Mouse (Mus musculus): ENCODE data around the gene Agpat1.
A peak's percentile ranks its signal among the peaks of the same experiment; 100 is the strongest.

The Agpat1 gene

DNA sequence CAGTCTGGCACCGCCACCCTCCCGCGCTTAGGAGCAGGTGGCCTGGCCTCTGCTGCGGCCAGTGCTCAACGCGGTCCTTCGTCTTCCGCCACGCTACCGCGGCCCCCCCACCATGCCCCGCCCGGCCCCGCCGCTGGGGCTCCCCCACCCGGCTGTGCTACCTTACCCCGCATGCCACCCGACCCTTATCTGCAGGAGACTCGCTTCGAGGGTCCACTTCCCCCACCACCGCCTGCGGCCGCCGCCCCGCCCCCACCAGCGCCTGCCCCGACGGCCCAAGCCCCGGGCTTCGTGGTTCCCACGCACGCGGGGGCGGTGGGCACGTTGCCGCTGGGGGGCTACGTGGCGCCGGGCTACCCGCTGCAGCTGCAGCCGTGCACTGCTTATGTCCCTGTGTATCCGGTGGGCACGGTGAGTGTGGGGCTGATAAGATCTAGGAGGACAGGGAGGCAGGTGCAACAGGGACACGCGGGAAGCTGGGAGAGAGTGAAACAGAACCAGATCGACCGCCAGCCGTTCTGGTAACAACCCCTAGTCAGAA is 26.8 kb downstream of the Agpat1 start:
- DNase-seq (ENCODE audit: low read depth, low spot score), result no peak

DNA sequence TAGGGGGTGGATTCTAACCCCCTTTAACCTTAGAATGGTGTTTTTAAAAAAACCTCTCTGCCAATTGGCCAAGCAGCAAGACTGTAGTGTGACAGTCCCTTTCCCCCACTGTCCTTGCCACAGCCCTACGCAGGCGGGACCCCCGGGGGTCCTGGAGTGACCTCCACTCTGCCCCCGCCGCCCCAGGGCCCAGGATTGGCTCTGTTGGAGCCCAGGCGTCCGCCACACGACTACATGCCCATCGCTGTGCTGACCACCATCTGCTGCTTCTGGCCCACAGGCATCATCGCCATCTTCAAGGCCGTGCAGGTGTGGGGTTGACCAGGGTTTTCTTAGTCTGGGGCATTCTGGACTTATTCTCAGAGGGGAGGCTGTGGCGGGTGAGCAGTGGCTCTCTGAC is 27.6 kb downstream of the Agpat1 start:
- no peak for DNase-seq (ENCODE audit: low read depth, low spot score)

DNA sequence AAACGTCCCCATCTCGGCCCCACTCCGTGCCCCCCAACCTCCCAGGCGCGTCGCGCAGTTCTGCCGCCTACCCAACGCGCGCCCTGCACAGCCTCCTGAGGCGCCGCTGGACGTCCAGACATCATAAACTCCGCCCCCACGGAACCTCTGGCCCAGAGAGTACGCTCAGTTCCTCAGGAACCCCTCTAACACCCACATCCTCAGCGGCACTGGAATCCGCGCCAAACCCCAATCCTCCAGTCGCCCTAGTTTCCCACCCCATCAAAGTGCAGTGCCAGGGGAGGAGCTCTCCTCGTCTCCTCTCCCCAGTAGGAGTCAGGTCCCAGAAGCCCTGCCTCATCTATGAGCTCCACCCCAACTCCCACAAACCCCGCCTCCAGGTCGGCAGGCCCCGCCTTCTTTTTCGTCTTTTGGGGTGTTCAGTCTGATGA is 28.2 kb downstream of the Agpat1 start:
- no peak for DNase-seq (ENCODE audit: low read depth, low spot score)

DNA sequence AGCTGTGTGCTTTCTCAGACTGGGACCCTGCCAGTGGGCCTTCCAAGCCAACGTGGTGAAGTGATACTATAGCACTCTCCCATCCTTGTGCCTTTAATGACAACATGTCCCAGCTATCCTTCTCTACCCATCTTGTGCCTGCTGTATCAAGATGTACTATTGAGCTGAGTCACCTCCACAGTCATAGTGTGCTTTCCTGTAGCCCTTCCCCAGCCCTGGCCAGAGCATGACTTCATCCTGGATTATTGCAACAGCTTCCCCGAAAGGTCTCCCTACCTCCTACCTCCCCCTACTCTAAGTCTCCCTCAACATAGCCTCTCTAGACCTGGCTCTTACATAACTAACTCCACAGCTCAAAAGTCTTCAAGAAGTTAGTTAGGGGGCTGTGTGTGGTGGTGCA is 31.6 kb downstream of the Agpat1 start:
- peak; percentile 71 for DNase-seq (ENCODE audit: low read depth, low spot score)

DNA sequence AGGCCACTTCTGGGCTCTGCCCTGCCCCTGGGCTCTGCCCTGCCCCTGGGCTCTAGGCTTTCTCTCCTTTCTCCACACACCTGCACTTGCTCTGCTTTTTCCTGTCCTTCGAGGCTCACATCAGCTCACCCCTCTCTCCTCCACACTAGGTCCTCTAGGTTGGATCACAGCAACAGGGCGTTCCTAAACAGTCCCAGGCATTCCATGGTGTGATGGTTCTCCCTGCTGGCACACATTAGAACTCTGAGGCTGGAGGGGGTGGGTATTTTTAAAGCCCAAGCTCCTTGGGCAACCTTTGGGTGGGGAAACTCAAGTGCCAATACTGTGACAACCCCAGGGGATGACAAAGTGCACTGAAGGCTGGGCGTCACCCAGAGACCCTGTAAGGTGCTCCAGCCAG is 33.4 kb downstream of the Agpat1 start:
- no peak for DNase-seq (ENCODE audit: low read depth, low spot score)

DNA sequence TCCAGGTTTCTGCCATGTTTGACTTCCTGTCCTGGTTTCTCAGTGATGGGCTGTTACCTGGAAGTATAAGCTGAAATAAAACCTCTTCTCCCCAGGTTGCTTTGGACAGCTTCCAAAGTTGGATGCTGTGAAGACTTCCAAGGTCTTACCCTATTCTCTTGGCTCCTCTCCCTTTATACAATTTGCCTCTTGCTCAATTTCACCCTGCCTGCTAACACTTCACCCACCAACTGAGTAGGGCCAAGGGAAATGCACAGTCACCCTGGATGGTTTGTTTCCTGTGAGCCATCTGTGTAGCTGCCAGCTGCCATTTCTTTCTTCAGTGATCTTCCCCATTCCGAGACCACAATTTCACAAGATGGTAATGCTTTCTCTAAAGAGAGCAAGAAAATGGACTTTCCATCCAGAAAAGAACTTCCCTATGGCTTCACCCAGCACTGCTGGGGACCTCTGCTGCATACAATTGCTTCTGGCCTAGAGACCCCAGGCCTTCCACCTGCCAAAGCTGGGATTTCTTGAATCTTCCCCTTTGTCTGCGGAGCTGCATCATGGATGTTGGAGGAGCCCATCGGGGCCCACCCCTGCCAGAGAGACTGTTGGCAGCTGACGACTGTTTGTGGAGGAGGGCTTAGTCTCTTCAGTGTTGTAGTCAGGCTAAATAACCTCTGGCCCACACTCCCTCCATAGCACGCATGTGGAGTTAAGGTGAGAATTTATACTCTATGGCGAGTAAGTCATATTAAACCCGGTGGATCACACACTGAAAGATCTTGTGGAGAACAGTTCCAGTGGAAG is 35.6 kb downstream of the Agpat1 start:
- peak; percentile 46 for DNase-seq (ENCODE audit: low read depth, low spot score)

DNA sequence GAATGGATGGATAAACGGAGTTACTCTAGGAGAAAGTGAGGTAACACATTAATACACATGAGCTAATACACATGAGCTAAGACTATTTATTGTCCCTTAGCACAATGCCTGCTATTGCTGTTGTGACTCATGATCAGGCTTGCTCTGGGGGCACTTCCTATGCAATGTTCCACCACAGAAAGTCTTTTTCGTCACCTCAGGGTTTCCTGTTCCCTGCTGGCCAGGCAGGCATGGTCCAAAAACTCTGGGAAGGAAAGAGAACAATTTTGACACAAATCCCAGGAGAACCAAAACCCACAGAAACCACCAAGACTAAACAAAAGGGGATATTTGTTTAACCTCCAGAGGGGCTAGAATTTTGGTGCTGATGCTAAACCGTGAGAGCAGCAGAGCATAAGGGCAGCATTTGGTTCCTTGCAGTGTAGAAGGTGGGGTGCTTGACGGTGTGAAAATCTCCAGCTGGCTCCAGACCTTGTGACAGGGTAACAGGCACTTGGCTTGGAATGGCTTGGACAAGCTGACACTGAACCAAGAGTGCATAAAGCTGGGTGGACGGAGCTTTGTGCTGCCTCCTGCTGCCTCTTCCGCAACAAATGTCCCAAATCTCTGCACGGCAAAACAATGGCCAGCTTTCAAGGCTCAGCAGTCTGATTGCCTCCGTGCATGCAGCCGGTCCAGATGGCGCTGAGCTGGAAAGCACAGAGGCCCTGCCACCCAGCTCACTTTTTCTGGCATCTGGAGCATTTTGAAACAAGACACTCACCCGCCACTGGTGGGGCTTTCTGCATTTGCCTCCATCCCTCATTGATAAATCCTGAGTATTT is 36.9 kb downstream of the Agpat1 start:
- DNase-seq (ENCODE audit: low read depth, low spot score), result peak; percentile 95

DNA sequence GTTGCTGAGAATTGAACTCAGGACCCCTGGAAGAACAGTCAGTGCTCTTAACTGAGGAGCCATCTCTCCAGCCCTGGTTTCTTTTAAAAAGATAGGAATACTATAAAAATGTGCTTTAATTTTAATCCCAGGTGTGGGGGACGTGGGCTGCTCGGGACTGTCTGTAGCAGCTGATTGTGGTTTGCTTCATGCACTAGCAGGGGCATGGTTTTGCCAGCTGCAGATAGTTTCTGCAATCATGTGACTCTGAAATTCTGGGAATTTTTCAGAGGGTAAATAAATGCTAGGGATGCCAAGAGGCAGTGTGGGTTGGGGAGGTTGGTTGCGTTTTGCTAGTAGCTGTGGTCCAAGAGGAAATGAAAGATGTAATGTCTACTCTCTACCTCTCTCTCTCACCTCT is 37.9 kb downstream of the Agpat1 start:
- DNase-seq (ENCODE audit: low read depth, low spot score), result no peak

DNA sequence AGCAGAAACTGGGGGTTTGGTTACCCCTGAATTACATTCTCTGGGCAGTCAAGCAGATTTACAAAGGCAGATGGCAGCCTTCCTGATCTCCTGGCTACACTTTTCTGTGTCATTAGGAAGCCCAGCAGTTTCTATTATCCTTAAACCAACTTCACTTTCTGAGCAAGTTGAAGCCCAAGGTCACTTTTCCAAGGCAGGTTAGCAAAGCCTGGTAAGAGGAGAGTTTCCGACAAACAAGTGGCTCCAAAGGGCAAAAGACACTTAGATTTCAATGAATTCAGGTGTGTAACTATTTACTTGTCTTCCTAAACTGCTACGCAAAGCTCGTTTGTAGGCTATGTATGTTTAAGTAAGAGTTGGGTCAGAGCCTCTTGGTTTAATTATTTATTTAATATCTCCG is 39.3 kb downstream of the Agpat1 start:
- DNase-seq (ENCODE audit: low read depth, low spot score), result no peak

DNA sequence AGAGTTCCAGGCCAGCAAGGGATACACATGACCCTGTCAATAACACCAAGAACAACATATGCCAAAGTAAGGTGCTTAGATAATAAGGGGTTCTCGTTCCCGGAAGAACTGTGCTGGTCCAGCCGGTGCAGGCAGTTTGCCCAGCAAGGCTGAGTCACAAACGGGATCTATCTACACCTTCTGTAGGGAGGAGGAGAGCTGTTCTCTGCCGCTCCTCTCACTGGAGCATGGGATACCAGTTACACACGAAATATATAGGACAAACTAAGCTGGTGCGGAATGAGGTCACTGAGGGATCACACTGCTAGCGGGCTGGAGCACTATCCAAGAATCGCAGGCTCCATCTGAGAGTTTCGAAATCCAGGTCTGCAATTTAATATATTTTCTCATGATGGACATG is 39.9 kb downstream of the Agpat1 start:
- DNase-seq (ENCODE audit: low read depth, low spot score), result peak; percentile 69

DNA sequence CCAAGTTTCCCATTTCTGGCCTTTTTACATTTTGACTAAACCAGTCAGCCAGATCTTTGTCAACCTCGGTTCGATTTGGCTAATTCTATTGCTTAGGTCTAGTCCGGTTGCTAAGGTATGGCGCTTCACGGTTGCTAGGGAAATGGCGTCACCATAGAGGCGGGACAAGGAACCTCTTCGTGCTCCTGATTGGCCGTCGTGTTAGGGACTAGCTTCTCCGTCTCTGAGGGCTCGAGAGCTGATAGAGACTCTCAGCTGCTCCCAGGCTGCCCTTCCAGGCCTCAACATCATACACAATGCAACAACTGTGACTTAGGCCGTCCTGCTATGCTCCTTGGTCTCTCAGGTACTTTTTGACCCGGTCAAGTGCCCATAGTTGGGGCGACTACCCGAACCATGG is 40.5 kb downstream of the Agpat1 start, which contains the start of gene Fkbpl:
Gene Fkbpl, plus strand, starts transcription at position 157 of the 400 bp plus-strand sequence.
- peak; percentile 99 for DNase-seq (ENCODE audit: low read depth, low spot score)

DNA sequence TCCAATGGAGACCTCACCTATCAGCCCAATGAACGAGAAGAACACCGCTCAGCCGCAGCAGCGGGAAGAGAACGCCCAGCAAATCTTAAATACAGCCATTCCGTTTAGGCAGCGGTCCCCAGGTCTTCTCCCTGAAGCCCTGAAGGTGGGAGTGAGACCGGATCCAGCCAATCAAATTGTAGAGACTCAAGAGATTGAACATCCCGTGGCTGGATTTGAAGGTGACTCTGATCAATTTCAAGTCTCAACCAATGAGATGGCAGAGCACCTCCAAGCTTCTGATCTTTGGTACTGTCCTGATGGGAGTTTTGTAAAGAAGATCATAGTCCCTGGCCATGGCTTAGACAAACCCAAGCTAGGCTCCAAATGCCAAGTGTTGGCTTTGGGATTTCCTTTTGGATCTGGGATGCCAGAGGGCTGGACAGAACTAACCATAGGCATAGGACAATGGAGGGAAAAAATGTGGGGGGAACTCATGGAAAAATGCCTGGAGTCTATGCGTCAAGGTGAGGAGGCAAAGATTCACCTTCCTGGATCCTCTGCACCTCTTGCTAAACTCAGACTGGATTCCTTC is 41.3 kb downstream of the Agpat1 start:
- peak; percentile 59 for DNase-seq (ENCODE audit: low read depth, low spot score)

DNA sequence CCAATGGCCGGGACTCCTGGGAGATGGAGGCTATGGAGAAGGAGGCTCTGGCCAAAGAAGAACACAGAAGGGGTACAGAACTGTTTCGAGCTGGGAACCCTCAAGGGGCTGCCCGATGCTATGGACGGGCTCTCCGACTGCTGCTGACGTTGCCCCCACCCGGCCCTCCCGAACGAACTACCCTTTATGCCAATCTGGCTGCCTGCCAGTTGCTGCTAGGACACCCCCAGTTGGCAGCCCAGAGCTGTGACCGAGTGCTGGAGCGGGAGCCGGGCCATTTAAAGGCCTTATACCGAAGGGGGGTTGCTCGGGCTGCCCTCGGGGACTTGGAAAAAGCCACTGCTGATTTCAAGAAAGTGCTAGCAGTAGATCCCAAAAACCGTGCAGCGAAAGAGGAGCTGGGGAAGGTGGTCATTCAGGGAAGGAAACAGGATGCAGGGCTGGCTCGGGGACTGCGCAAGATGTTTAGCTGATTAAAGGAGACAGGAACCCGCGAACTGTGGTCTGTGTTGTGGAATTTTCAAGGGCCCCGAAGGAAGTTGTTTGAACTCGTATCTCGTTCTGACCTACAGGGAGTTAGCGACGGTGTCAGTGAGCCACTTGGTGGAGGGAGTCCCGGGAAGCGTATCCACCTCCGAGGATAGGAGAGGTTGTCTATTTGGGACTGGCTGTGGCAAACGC is 41.9 kb downstream of the Agpat1 start:
- no peak for DNase-seq (ENCODE audit: low read depth, low spot score)

DNA sequence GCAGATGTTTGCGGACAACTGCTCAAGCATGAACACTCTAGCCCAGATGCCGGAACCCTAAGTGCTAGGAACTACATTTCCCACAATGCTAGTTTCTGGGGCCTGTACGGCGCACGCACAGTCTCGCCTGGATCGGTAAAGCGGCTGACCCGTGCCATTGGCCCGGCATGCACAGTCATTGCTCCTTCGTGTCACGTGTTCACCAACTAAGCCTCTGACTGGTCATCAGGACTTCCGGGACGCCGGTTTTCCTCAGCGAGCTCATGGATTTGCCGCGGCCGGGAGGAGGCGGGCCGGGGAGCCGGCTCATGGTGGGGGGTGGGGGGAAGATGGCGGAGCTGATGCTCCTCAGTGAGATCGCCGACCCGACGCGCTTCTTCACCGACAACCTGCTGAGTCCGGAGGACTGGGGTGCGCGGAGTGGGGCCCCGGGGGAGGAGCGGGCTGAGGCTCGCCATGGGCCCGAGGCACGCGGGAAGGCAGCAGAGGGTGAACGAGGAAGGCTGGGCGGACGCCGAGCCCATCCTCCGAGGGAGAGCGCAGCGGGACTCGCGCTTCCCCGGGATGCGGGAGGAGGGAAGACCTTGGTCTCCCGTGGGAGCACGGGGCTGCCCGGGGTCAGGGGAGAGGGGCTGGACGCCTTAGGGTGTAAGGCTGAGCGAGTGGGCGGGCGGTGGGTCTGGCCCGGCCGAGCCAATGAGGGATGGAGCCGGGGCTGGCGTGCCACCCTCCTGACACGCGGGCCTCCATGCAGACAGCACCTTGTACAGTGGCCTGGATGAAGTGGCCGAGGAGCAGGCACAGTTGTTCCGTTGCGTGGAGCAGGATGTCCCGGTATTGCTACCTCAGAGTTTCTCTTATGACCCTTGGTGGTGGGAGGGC is 43.1 kb downstream of the Agpat1 start, which contains the start of gene Atf6b:
Gene Atf6b, plus strand, starts transcription at position 241 of the 882 bp plus-strand sequence.
- DNase-seq (ENCODE audit: low read depth, low spot score), result peak; percentile 100

DNA sequence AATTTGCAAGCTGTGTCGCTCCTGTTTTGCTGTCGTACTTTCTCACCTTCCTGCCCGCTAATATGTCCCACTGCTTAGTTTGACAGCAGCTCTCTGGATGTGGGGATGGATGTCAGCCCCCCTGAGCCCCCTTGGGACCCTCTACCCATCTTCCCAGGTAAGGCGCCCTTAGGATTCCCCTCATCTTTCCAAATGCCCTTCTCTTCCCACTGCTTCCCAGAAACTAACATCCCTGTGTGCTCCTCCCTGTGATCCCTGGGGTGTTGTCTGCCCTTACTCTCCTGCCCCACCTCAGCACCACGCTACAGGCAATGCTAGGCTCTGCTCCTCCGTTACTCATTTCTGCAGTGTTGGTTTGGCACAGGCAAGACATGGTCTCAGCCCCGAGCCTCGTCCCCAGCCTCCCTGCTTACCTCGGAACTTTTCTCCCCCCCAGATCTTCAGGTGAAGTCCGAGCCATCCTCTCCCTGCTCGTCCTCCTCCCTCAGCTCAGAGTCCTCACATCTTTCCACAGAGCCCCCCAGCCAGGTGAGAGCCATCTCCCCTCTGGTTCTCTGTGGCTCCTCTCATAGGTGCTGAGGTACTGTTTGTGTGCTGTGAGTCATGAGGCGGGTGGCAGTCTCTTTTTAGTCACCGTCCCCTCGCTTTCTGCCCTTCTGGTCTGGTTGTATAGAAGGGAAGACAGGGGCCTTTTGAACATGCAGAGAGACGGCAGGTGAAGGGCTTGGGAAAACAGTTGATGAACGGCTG is 44.3 kb downstream of the Agpat1 start:
- DNase-seq (ENCODE audit: low read depth, low spot score), result no peak

DNA sequence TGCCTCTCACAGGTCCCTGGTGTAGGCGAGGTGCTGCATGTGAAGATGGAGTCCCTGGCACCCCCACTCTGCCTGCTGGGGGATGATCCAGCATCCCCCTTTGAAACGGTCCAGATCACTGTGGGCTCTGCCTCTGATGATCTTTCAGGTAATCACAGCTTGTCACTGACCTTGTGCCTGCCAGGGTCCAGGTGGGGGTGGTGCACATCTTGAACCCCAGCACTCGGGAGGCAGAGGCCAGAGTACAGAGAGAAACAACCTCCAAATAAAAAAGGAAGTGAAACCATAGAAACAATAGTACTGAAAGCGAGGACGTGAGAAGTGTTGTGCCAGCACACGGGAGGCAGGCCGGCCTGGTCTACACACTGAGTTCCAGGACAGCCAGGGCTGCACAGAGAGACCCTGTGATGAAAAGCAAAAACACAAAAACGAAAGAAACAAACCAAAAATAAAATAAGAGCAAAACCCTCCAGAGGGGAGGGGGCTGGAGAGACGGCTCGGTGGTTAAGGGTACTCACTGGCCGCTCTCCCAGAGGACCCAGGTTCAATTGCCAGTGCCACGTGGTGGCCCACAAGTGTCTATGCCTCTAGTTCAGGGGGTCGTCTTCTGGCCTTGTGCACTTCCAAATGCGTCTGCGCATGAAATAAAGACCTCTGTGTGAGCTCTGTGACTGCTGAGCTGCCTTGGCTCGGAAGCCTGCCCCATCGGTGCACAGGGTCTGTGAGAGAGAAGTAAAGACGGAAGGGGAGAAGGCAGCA is 45.2 kb downstream of the Agpat1 start:
- no peak for DNase-seq (ENCODE audit: low read depth, low spot score)

DNA sequence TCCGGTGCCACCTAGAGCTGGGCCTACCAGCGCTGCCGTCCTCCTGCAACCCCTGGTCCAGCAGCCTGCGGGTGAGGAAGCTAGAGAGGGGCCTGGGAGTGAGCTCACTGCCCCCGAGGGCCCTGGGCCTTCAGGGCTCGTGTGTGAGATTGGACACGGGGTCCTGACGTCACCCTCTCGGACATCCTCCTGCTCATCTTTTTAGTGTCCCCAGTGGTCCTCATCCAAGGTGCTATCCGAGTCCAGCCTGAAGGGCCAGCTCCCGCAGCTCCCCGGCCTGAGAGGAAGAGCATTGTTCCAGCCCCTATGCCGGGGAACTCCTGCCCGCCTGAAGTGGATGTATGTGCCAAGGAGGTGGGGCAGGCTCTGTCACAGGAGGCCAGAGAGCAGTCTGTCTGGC is 46.7 kb downstream of the Agpat1 start:
- no peak for DNase-seq (ENCODE audit: low read depth, low spot score)

DNA sequence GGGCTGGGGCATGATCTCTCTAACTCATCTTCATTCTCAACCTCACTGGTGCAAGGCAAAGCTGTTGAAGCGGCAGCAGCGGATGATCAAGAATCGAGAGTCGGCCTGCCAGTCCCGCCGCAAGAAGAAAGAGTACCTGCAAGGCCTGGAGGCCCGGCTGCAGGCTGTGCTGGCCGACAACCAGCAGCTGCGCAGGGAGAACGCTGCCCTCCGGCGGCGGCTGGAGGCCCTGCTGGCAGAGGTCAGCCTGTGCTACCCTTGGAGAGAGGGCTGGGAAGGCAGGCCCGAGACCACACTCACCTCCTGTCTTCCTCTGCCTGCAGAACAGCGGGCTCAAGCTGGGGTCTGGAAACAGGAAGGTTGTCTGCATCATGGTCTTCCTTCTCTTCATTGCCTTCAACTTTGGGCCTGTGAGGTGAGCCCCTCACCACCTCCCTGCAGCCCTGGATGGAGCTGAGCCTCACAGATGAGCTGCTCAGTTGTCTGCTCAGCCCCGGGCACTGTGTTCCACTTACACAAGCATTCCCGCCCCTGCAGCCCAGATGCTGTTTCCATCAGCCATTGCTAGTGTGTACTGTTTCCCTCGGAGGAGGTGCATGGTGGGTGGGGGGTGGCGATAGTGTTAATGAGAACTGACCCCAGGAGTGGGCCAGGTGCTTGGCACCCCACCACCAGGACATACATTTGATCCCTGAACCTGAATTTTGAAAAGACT is 47.6 kb downstream of the Agpat1 start:
- peak; percentile 60 for DNase-seq (ENCODE audit: low read depth, low spot score)
